Mouse (Mus musculus) stomach, postnatal 0 days (tissue): ENCODE results near the gene Hif3a.

Experiments used
- CTCF ChIP-seq: IDR thresholded peaks from 2 replicates; pipeline ENCODE4 v1.5.1; 2016; ENCODE audit warnings: antibody characterized with exemption, low read depth, mild to moderate bottlenecking, moderate library complexity
- EP300 ChIP-seq: optimal IDR thresholded peaks from 2 replicates; pipeline ENCODE3; 2016; ENCODE audit warnings: antibody characterized with exemption

GRCm38 (mm10) chr7:17062389-17062788, at the start of gene Hif3a:
- no peak for TF ChIP-seq CTCF
- no peak for TF ChIP-seq EP300
